Mouse (Mus musculus) midbrain, embryonic 11.5 days (tissue): ENCODE results near the gene Tpcn2. TPM values are rescaled to one million over a fixed set of nuclear protein-coding genes. Genes with fewer than 3 reads are reported as not detected.

ENCODE experiments used
- ATAC-seq: fragments of 200-750 bp; cut with Nextera tagmentation; 2 replicates; pipeline ENCODE4 v1.8.0; 2017; ENCODE audit warnings: moderate TSS enrichment, moderate library complexity; ENCODE audit not compliant: low FRiP score
- DNase-seq: peaks from one replicate; pipeline ENCODE4 v3.0.0; 2015; ENCODE audit warnings: low spot score; ENCODE audit errors: missing footprints
- H3K27ac ChIP-seq: fragments of 300-500 bp; sonication (generic); 2 replicates; pipeline ENCODE4 v1.5.1; 2014; ENCODE audit warnings: low read depth, low read length
- H3K27me3 ChIP-seq: fragments of 300-500 bp; sonication (generic); 2 replicates; pipeline ENCODE4 v1.6.1; 2014; ENCODE audit warnings: mild to moderate bottlenecking, low read length, moderate library complexity, mixed read lengths; ENCODE audit not compliant: control insufficient read depth, insufficient read depth
- H3K36me3 ChIP-seq: fragments of 300-500 bp; sonication (generic); 2 replicates; pipeline ENCODE4 v1.6.1; 2014; ENCODE audit warnings: mild to moderate bottlenecking, low read length, moderate library complexity, mixed read lengths; ENCODE audit not compliant: control insufficient read depth, insufficient read depth
- H3K4me1 ChIP-seq: fragments of 300-500 bp; sonication (generic); 2 replicates; pipeline ENCODE4 v1.6.1; 2014; ENCODE audit warnings: low read length; ENCODE audit not compliant: control insufficient read depth, insufficient read depth
- H3K4me2 ChIP-seq: fragments of 300-500 bp; sonication (generic); 2 replicates; pipeline ENCODE4 v1.6.1; 2014; ENCODE audit warnings: mild to moderate bottlenecking, moderate library complexity
- H3K4me3 ChIP-seq: fragments of 300-500 bp; sonication (generic); 2 replicates; pipeline ENCODE4 v1.5.1; 2014; ENCODE audit warnings: low read depth, low read length
- H3K9ac ChIP-seq: fragments of 300-500 bp; sonication (generic); 2 replicates; pipeline ENCODE4 v1.6.1; 2014; ENCODE audit warnings: low read length
- H3K9me3 ChIP-seq: fragments of 300-500 bp; sonication (generic); 2 replicates; pipeline ENCODE4 v1.6.1; 2016; ENCODE audit warnings: low read length; ENCODE audit not compliant: control insufficient read depth
- WGBS: fragments of 180-500 bp; shearing (Covaris S2); extraction: QIAGEN DNeasy Blood & Tissue Kit; methylation state at CpG from one replicate; pipeline ENCODE4 v1.1.7; 2014; 5-methylcytosine and 5-hydroxymethylcytosine counted together
- polyA plus RNA-seq: library from polyadenylated mRNA; unstranded; fragments of >200 nt; fragmentation: Nextera tagmentation; extraction: Ambion mirVana; gene quantifications from 2 replicates; pipeline ENCODE4 v1.2.1, GENCODE M21; 2014

The Tpcn2 gene
- polyA plus RNA-seq, 1 experiment from 2014 or later: 1.9 TPM

DNA sequence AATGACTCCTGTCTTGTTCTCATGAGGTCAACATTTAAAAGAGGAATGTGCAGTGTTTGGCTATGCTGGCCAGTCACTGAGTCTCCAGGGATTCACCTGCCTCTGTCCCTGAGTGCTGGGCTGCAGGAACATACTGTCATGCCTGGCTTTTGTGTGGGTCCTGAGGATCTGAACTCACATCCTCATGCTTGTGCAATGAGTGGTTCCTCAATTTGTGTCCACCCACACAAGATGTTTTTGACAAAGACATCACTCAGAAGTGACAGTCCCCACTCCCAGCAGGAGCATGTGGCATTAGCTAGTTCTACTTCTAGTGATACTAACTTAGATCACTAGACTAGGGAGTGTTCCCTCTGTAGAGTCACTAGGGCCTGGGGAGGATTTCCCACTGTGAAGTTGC is 93.3 kb downstream of the Tpcn2 start:
- H3K9me3 ChIP-seq: no peaks in the 10 kb centered on the region
- no peaks in the 10 kb centered on the region for H3K36me3 ChIP-seq
- H3K4me1 ChIP-seq: no peaks in the 10 kb centered on the region
- ATAC-seq: no peak
- no peak overlapping the region for H3K4me3 ChIP-seq
- no peak overlapping the region for H3K4me2 ChIP-seq
- no peak overlapping the region for H3K27ac ChIP-seq
- DNase-seq: no peak
- H3K27me3 ChIP-seq: no peaks in the 10 kb centered on the region
- H3K9ac ChIP-seq: no peak overlapping the region

DNA sequence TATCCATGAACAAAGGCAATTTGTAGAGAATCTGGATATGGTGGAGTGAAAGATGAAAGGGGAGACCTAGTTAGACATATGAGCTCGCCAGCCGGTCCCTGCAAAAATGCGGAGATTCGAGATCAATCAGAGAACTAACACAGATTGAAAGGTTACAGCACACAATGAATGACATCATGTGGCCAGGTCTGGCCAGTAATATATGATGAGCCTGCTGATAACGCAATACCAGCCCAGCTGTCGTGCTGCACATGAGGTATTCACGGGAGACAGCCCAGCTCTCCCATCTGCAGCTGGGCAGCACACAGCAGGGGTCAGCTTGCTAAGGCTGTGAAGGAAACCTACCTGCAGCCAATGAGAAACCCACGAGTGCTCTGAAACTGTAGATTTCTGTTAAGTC is 94.5 kb downstream of the Tpcn2 start:
- Histone ChIP-seq H3K4me3 (no peak overlapping the region), H3K9ac (no peak overlapping the region), H3K36me3 (no peaks in the 10 kb centered on the region), H3K27me3 (no peaks in the 10 kb centered on the region), H3K4me2 (no peak overlapping the region), H3K27ac (no peak overlapping the region), H3K9me3 (no peaks in the 10 kb centered on the region), H3K4me1 (no peaks in the 10 kb centered on the region)
- WGBS: 66% methylated on average over 8 of the region's 8 CpGs
- DNase-seq (no peak), ATAC-seq (no peak)

GRCm38 (mm10) chr7:145187802-145188201 is 96.0 kb downstream of the Tpcn2 start:
- Histone ChIP-seq H3K36me3 (no peaks in the 10 kb centered on the region), H3K4me3 (no peak overlapping the region), H3K27me3 (no peaks in the 10 kb centered on the region), H3K27ac (no peak overlapping the region), H3K4me1 (no peaks in the 10 kb centered on the region), H3K9me3 (no peaks in the 10 kb centered on the region), H3K4me2 (no peak overlapping the region), H3K9ac (no peak overlapping the region)
- no peak for ATAC-seq
- WGBS: 66% methylated on average over 3 of the region's 3 CpGs
- DNase-seq: no peak

- no peak overlapping the region for H3K4me2 ChIP-seq
- H3K27me3 ChIP-seq: no peaks in the 10 kb centered on the region
- no peak overlapping the region for H3K27ac ChIP-seq
- H3K9ac ChIP-seq: no peak overlapping the region
- ATAC-seq: no peak
- no peaks in the 10 kb centered on the region for H3K9me3 ChIP-seq
- H3K4me3 ChIP-seq: no peak overlapping the region
- DNase-seq: no peak
- WGBS: 65% methylated on average over 4 of the region's 4 CpGs
- no peaks in the 10 kb centered on the region; the same call in 1 of the 2 replicates for H3K4me1 ChIP-seq
- H3K36me3 ChIP-seq: no peaks in the 10 kb centered on the region
Observed at GRCm38 (mm10) chr7:145182388-145182787, 101.4 kb downstream of the Tpcn2 start.

- Histone ChIP-seq H3K4me2 (no peak overlapping the region), H3K27me3 (no peaks in the 10 kb centered on the region), H3K4me1 (peaks cover 8% of the 10 kb centered on the region), H3K4me3 (no peak overlapping the region), H3K27ac (no peak overlapping the region), H3K9me3 (no peaks in the 10 kb centered on the region), H3K36me3 (no peaks in the 10 kb centered on the region), H3K9ac (no peak overlapping the region)
- no peak for DNase-seq
- 73% methylated on average over 11 of the region's 11 CpGs for WGBS
- no peak for ATAC-seq
Observed at GRCm38 (mm10) chr7:145181376-145182034, 102.3 kb downstream of the Tpcn2 start.

DNA sequence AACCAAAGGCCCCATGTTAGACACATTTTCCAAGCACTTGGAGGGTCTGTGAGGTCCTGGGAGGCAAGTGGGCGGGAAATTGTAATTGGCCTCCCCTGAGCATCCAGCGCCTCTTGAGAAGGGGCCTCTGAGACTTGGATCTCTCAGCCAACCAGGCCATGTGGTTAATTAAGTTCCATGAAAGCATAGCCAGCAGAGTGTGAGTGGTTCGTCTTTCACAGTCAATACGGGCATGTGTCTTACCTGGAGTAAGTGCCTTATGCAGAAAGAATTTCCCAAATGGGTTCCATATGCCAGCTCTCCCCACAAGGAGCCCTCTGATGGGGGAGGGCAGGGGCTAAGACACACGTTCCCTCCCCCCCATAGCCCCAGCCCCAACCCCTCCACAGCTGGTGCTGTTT is 104.1 kb downstream of the Tpcn2 start:
- ATAC-seq: no peak
- 62% methylated on average over 5 of the region's 5 CpGs for WGBS
- H3K27me3 ChIP-seq: no peaks in the 10 kb centered on the region
- no peaks in the 10 kb centered on the region for H3K9me3 ChIP-seq
- H3K9ac ChIP-seq: no peak overlapping the region
- no peak overlapping the region for H3K4me3 ChIP-seq
- DNase-seq: no peak
- no peaks in the 10 kb centered on the region for H3K36me3 ChIP-seq
- peaks cover 13% of the 10 kb centered on the region for H3K4me1 ChIP-seq
- no peak overlapping the region for H3K27ac ChIP-seq
- H3K4me2 ChIP-seq: no peak overlapping the region

DNA sequence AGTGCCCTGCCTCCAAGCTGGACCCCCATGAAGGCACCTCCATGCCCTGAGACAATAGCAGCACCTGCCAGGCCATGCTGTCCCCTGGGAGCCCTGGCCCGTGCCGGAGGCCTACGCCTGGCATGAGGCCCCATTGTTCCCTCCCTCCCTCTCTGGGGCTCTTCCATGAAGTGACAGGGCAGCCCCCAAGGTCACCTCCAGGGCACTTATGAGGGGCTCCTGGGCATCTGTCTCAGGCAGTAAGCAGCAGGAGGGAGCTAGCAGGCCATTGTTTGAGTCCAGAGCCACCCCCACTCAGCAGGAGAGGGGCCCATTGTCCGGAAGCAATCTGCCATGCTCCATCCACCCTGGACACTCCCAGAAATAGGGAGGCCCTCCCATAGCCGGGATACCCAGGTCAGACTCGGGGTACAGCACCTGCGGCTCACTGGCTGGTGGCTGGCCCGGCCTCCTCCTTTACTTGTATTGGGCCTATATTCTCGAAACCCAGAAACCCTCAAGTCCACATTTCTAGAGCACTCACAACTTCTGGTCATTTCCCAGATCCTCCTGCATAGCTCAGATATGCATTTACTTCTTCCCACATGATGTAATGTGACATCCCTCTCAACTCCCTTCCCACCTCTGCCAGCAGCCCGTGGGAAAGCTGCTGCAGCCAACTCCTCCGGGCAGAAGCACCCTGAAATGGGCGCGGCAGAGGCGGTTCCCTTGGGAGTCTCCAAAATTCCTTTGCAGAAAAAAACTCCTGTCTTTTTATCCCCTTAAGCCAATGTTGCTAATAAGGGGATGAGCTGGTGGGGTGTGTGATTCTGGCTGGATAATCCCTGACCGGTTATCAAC is 106.8 kb downstream of the Tpcn2 start:
- H3K9me3 ChIP-seq: no peaks in the 10 kb centered on the region
- H3K4me2 ChIP-seq: no peak overlapping the region
- H3K27me3 ChIP-seq: no peaks in the 10 kb centered on the region
- H3K4me1 ChIP-seq: peaks cover 27% of the 10 kb centered on the region
- ATAC-seq: peak; percentile 47; the same call in 1 of the 2 replicates
- 27% methylated on average over 15 of the region's 15 CpGs for WGBS
- no peaks in the 10 kb centered on the region for H3K36me3 ChIP-seq
- H3K4me3 ChIP-seq: no peak overlapping the region
- peak overlapping the region; percentile 17; the same call in 1 of the 2 replicates for H3K27ac ChIP-seq
- H3K9ac ChIP-seq: peak overlapping the region; percentile 9; the same call in 1 of the 2 replicates
- peak; percentile 89 for DNase-seq

GRCm38 (mm10) chr7:145173563-145173962 is 110.2 kb downstream of the Tpcn2 start:
- no peaks in the 10 kb centered on the region for H3K27me3 ChIP-seq
- no peaks in the 10 kb centered on the region for H3K9me3 ChIP-seq
- DNase-seq: peak; percentile 91
- no peaks in the 10 kb centered on the region for H3K36me3 ChIP-seq
- peak overlapping the region; percentile 4 for H3K27ac ChIP-seq
- H3K4me2 ChIP-seq: no peak overlapping the region; the same call in 1 of the 2 replicates
- H3K9ac ChIP-seq: peak overlapping the region; percentile 17
- no peak overlapping the region for H3K4me3 ChIP-seq
- peak; percentile 53 for ATAC-seq
- 51% methylated on average over 15 of the region's 15 CpGs for WGBS
- H3K4me1 ChIP-seq: peaks cover 27% of the 10 kb centered on the region

DNA sequence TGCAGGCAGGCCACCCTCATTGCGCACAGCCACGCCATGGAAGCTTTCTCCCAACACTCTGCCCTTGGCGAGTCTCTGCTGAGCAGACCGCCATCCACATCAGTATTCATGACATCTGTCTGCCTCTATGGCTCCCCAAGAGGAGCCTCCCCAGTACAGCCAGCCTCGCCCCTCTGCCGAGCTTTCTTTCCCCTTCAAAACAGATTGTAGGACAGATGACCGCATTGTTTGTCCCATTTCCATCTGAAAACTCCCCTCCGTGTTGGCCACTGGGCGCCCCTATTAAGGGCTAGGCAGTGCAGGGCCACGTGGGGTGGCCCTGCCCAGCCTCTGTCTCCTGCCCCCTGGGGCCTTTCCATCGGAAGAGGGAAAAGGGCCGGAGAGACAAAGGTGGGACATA is 110.7 kb downstream of the Tpcn2 start:
- Histone ChIP-seq H3K27ac (peak overlapping the region; percentile 4; the same call in 1 of the 2 replicates), H3K36me3 (no peaks in the 10 kb centered on the region), H3K27me3 (no peaks in the 10 kb centered on the region), H3K4me3 (no peak overlapping the region), H3K4me2 (peak overlapping the region; percentile 31; the same call in 1 of the 2 replicates), H3K4me1 (peaks cover 27% of the 10 kb centered on the region), H3K9ac (peak overlapping the region; percentile 54), H3K9me3 (no peaks in the 10 kb centered on the region)
- ATAC-seq: peak; percentile 91
- 7% methylated on average over 12 of the region's 12 CpGs for WGBS
- peak; percentile 91 for DNase-seq
